ENCODE assay signal across 20 mouse cellular contexts in genomic region chr6:46414562-46414961, GRCm38 (mm10).
DNase-seq lines count a peak whose midpoint lies in the region; ATAC-seq lines count a peak whose summit lies in the region.
"Had no signal": no experiment of that assay in that cellular context is flagged by ENCODE, and none has a peak within 500 bp of the region (broad histone marks: within the 10 kb centered on the region; RNA-seq: fewer than 3 reads in every experiment).

No protein-coding gene starts in this region.

- no peak overlapping the region for H3K4me2 ChIP-seq in hindbrain, embryonic 11.5 days (replicated peaks; ENCODE audit: low read depth, low read length)
- no peak overlapping the region for H3K4me2 ChIP-seq in hindbrain, embryonic 12.5 days (replicated peaks)
- H3K4me2 ChIP-seq in midbrain, embryonic 14.5 days (ENCODE audit: low read length), result no peak overlapping the region
- no peak overlapping the region for H3K4me2 ChIP-seq in hindbrain, embryonic 15.5 days
- H3K4me2 ChIP-seq in neural tube, embryonic 14.5 days (ENCODE audit: low read depth, low read length), result no peak overlapping the region
- H3K4me2 ChIP-seq: embryonic facial prominence, embryonic 15.5 days; forebrain, embryonic 12.5 days; heart, embryonic 13.5 days had no signal

- no peaks in the 10 kb centered on the region for H3K27me3 ChIP-seq in hindbrain, embryonic 11.5 days (ENCODE audit: control insufficient read depth, insufficient read depth, low read length)
- no peaks in the 10 kb centered on the region for H3K27me3 ChIP-seq in hindbrain, embryonic 12.5 days
- H3K27me3 ChIP-seq in midbrain, embryonic 14.5 days (ENCODE audit: control insufficient read depth, insufficient read depth, low read length), result no peaks in the 10 kb centered on the region
- H3K27me3 ChIP-seq in midbrain, embryonic 10.5 days (ENCODE audit: low read depth, poor library complexity, severe bottlenecking), result no peaks in the 10 kb centered on the region
- no peaks in the 10 kb centered on the region for H3K27me3 ChIP-seq in hindbrain, embryonic 15.5 days
- H3K27me3 ChIP-seq in neural tube, embryonic 14.5 days (ENCODE audit: control insufficient read depth, insufficient read depth, low read length), result no peaks in the 10 kb centered on the region
- H3K27me3 ChIP-seq: embryonic facial prominence, embryonic 15.5 days; forebrain, embryonic 12.5 days; heart, embryonic 13.5 days had no signal

- H3K9ac ChIP-seq in hindbrain, embryonic 11.5 days (ENCODE audit: low read depth, low read length), result no peak overlapping the region
- H3K9ac ChIP-seq in hindbrain, embryonic 12.5 days, result no peak overlapping the region
- H3K9ac ChIP-seq in midbrain, embryonic 14.5 days (replicated peaks; ENCODE audit: low read length), result no peak overlapping the region
- no peak overlapping the region for H3K9ac ChIP-seq in hindbrain, embryonic 15.5 days
- H3K9ac ChIP-seq in neural tube, embryonic 14.5 days (replicated peaks; ENCODE audit: low read depth, low read length), result no peak overlapping the region
- H3K9ac ChIP-seq: embryonic facial prominence, embryonic 15.5 days; forebrain, embryonic 12.5 days; heart, embryonic 13.5 days had no signal

- no peaks in the 10 kb centered on the region for H3K36me3 ChIP-seq in hindbrain, embryonic 11.5 days (ENCODE audit: control insufficient read depth, insufficient read depth, low read length)
- H3K36me3 ChIP-seq in hindbrain, embryonic 12.5 days, result no peaks in the 10 kb centered on the region
- no peaks in the 10 kb centered on the region for H3K36me3 ChIP-seq in midbrain, embryonic 14.5 days (ENCODE audit: control insufficient read depth, insufficient read depth, low read length)
- H3K36me3 ChIP-seq in midbrain, embryonic 10.5 days, result no peaks in the 10 kb centered on the region
- no peaks in the 10 kb centered on the region for H3K36me3 ChIP-seq in hindbrain, embryonic 15.5 days
- H3K36me3 ChIP-seq in neural tube, embryonic 14.5 days (ENCODE audit: control insufficient read depth, insufficient read depth, low read length), result no peaks in the 10 kb centered on the region
- H3K36me3 ChIP-seq: embryonic facial prominence, embryonic 15.5 days; forebrain, embryonic 12.5 days; heart, embryonic 13.5 days had no signal

- no peak for DNase-seq in hindbrain, embryonic 11.5 days (ENCODE audit: low spot score)
- peak; percentile 30 for DNase-seq in midbrain, embryonic 14.5 days
- DNase-seq in midbrain, embryonic 10.5 days (ENCODE audit: low spot score), result no peak
- no peak for DNase-seq in heart, adult 9 months (ENCODE audit: low spot score in 2 of 2)
- DNase-seq in ovary, postnatal 36 days (ENCODE audit: low spot score), result no peak
- DNase-seq: adrenal gland, postnatal 10 days; cerebellum, postnatal 14 days; embryo, embryonic 11 days; gastrocnemius, postnatal 10 days; heart, adult 2 months; heart, postnatal 36 days had no signal

- ATAC-seq in hindbrain, embryonic 11.5 days (ENCODE audit: low FRiP score), result peak; percentile 33; the same call in 1 of the 2 replicates
- ATAC-seq in hindbrain, embryonic 12.5 days (ENCODE audit: low FRiP score), result no peak
- ATAC-seq in midbrain, embryonic 14.5 days (ENCODE audit: low FRiP score, low TSS enrichment), result no peak
- ATAC-seq in hindbrain, embryonic 15.5 days (ENCODE audit: low FRiP score, low read depth), result 0 out of 2 replicates have a peak, but pooled peaks have one; percentile 56
- ATAC-seq in neural tube, embryonic 14.5 days (ENCODE audit: low read depth), result peak; percentile 86
- ATAC-seq: forebrain, embryonic 16.5 days; intestine, embryonic 16.5 days had no signal

- H3K4me1 ChIP-seq in hindbrain, embryonic 11.5 days (replicated peaks; ENCODE audit: control insufficient read depth, insufficient read depth, low read length), result no peaks in the 10 kb centered on the region
- H3K4me1 ChIP-seq in hindbrain, embryonic 12.5 days, result no peaks in the 10 kb centered on the region
- H3K4me1 ChIP-seq in midbrain, embryonic 14.5 days (ENCODE audit: control insufficient read depth, insufficient read depth, low read length), result no peaks in the 10 kb centered on the region
- H3K4me1 ChIP-seq in midbrain, embryonic 10.5 days, result no peaks in the 10 kb centered on the region
- H3K4me1 ChIP-seq in hindbrain, embryonic 15.5 days (replicated peaks), result peaks cover 3% of the 10 kb centered on the region; the same call in 1 of the 2 replicates
- no peaks in the 10 kb centered on the region for H3K4me1 ChIP-seq in neural tube, embryonic 14.5 days (ENCODE audit: control insufficient read depth, insufficient read depth, low read length)
- H3K4me1 ChIP-seq: embryonic facial prominence, embryonic 15.5 days; forebrain, embryonic 12.5 days; heart, embryonic 13.5 days had no signal

- WGBS in hindbrain, embryonic 11.5 days, result 82% methylated on average over 4 of the region's 4 CpGs
- 79% methylated on average over 4 of the region's 4 CpGs for WGBS in hindbrain, embryonic 12.5 days
- WGBS in midbrain, embryonic 14.5 days, result 85% methylated on average over 4 of the region's 4 CpGs
- WGBS in midbrain, embryonic 10.5 days, result 95% methylated on average over 4 of the region's 4 CpGs
- 71% methylated on average over 4 of the region's 4 CpGs for WGBS in hindbrain, embryonic 15.5 days
- 35% methylated on average over 4 of the region's 4 CpGs for WGBS in neural tube, embryonic 14.5 days

- no peak overlapping the region for H3K4me3 ChIP-seq in hindbrain, embryonic 11.5 days (ENCODE audit: low read depth, low read length)
- no peak overlapping the region for H3K4me3 ChIP-seq in hindbrain, embryonic 12.5 days
- H3K4me3 ChIP-seq in midbrain, embryonic 14.5 days (replicated peaks; ENCODE audit: low read depth, low read length), result no peak overlapping the region
- no peak overlapping the region for H3K4me3 ChIP-seq in midbrain, embryonic 10.5 days
- no peak overlapping the region for H3K4me3 ChIP-seq in hindbrain, embryonic 15.5 days
- no peak overlapping the region for H3K4me3 ChIP-seq in neural tube, embryonic 14.5 days (ENCODE audit: low read depth, low read length)
- H3K4me3 ChIP-seq: embryonic facial prominence, embryonic 15.5 days; erythroblast, embryonic 14.5 days; forebrain, embryonic 12.5 days; heart, adult 2 months; heart, embryonic 13.5 days had no signal

- no peak overlapping the region for H3K27ac ChIP-seq in hindbrain, embryonic 11.5 days (ENCODE audit: low read depth, low read length)
- H3K27ac ChIP-seq in hindbrain, embryonic 12.5 days, result no peak overlapping the region
- H3K27ac ChIP-seq in midbrain, embryonic 14.5 days (replicated peaks; ENCODE audit: low read depth, low read length), result no peak overlapping the region
- H3K27ac ChIP-seq in midbrain, embryonic 10.5 days (replicated peaks), result no peak overlapping the region
- H3K27ac ChIP-seq in hindbrain, embryonic 15.5 days (replicated peaks), result no peak overlapping the region
- H3K27ac ChIP-seq in neural tube, embryonic 14.5 days (ENCODE audit: low read depth, low read length), result no peak overlapping the region
- H3K27ac ChIP-seq: embryonic facial prominence, embryonic 15.5 days; forebrain, embryonic 12.5 days; heart, adult 2 months; heart, embryonic 13.5 days had no signal

- no peaks in the 10 kb centered on the region for H3K9me3 ChIP-seq in hindbrain, embryonic 11.5 days (ENCODE audit: control insufficient read depth, low read length)
- no peaks in the 10 kb centered on the region for H3K9me3 ChIP-seq in hindbrain, embryonic 12.5 days (replicated peaks)
- no peaks in the 10 kb centered on the region for H3K9me3 ChIP-seq in midbrain, embryonic 14.5 days (ENCODE audit: control insufficient read depth, low read length)
- H3K9me3 ChIP-seq in midbrain, embryonic 10.5 days (replicated peaks), result no peaks in the 10 kb centered on the region
- no peaks in the 10 kb centered on the region for H3K9me3 ChIP-seq in hindbrain, embryonic 15.5 days
- no peaks in the 10 kb centered on the region for H3K9me3 ChIP-seq in neural tube, embryonic 14.5 days (ENCODE audit: control insufficient read depth, low read length)
- H3K9me3 ChIP-seq: embryonic facial prominence, embryonic 15.5 days; forebrain, embryonic 12.5 days; heart, embryonic 13.5 days had no signal

Comparison
In these comparisons a context has a peak if more than half of its experiments do, and no peak if none do; other contexts are left out.
1. ATAC-seq: peak in hindbrain, embryonic 11.5 days (single experiment), hindbrain, embryonic 15.5 days (single experiment) and neural tube, embryonic 14.5 days (single experiment); none in hindbrain, embryonic 12.5 days (single experiment) and midbrain, embryonic 14.5 days (single experiment).